Mouse (Mus musculus) small intestine, adult 2 months (tissue): ENCODE results near the gene Uri1. TPM values are rescaled to one million over a fixed set of nuclear protein-coding genes. Genes with fewer than 3 reads are reported as not detected.

ENCODE experiments used
- H3K27ac ChIP-seq: fragments of 200-500 bp; 2 replicates; pipeline ENCODE4 v1.5.1; 2012; ENCODE audit warnings: low read depth, low read length, control low read depth, inconsistent platforms; ENCODE audit not compliant: insufficient read depth
- H3K27me3 ChIP-seq: fragments of 200-500 bp; 2 replicates; pipeline ENCODE4 v1.6.1; 2012; ENCODE audit warnings: mild to moderate bottlenecking, moderate library complexity, low read length, inconsistent platforms; ENCODE audit not compliant: control insufficient read depth, insufficient read depth
- H3K36me3 ChIP-seq: fragments of 200-500 bp; 2 replicates; pipeline ENCODE4 v1.6.1; 2012; ENCODE audit warnings: mild to moderate bottlenecking, low read length, control low read depth, inconsistent platforms; ENCODE audit not compliant: control insufficient read depth, insufficient read depth
- H3K4me1 ChIP-seq: fragments of 200-500 bp; 2 replicates; pipeline ENCODE4 v1.6.1; 2012; ENCODE audit warnings: low read length, inconsistent platforms, mixed read lengths; ENCODE audit not compliant: control insufficient read depth, insufficient read depth, insufficient read length
- H3K4me3 ChIP-seq: fragments of 200-500 bp; 2 replicates; pipeline ENCODE4 v1.5.1; 2012; ENCODE audit warnings: low read depth, mild to moderate bottlenecking, control low read depth, inconsistent platforms, low read length, moderate library complexity
- CTCF ChIP-seq: fragments of 200-500 bp; IDR thresholded peaks from 2 replicates; pipeline ENCODE4 v1.5.1; 2012; ENCODE audit warnings: low read depth, mild to moderate bottlenecking, control low read depth, inconsistent platforms, low read length, moderate library complexity, mixed read lengths; ENCODE audit not compliant: insufficient replicate concordance, insufficient read length; ENCODE audit errors: extremely low read depth
- POLR2A ChIP-seq: fragments of 200-500 bp; IDR thresholded peaks from 2 replicates; pipeline ENCODE4 v1.6.1; 2012; ENCODE audit warnings: low read depth, mild to moderate bottlenecking, control low read depth, inconsistent platforms, low read length, moderate library complexity
- WGBS: fragments of 180-500 bp; shearing (Covaris S2); methylation state at CpG from one replicate; pipeline ENCODE4 v1.1.7; 2018; 5-methylcytosine and 5-hydroxymethylcytosine counted together
- polyA plus RNA-seq: library from polyadenylated mRNA; depleted of rRNA; stranded (reverse); fragments of >200 nt; gene quantifications from 2 replicates; pipeline ENCODE4 v1.2.3, GENCODE M21; 2012

Uri1 gene
- polyA plus RNA-seq, 1 experiment: 3.8 TPM

- H3K27ac ChIP-seq: no peak overlapping the region
- no peaks in the 10 kb centered on the region for H3K36me3 ChIP-seq
- no peak overlapping the region for H3K4me3 ChIP-seq
- TF ChIP-seq CTCF (no peak), POLR2A (no peak)
- H3K27me3 ChIP-seq: no peaks in the 10 kb centered on the region
- 55% methylated on average over 3 of the region's 3 CpGs for WGBS
- no peaks in the 10 kb centered on the region; the same call in 1 of the 2 replicates for H3K4me1 ChIP-seq
Observed at GRCm38 (mm10) chr7:38013946-38014345, 9.4 kb downstream of the Uri1 start.

- H3K4me1 ChIP-seq: no peaks in the 10 kb centered on the region; the same call in 1 of the 2 replicates
- H3K27me3 ChIP-seq: no peaks in the 10 kb centered on the region
- TF ChIP-seq CTCF: no peak
- no peak for TF ChIP-seq POLR2A
- 94% methylated on average over 4 of the region's 4 CpGs for WGBS
- H3K36me3 ChIP-seq: no peaks in the 10 kb centered on the region
- no peak overlapping the region for H3K4me3 ChIP-seq
- no peak overlapping the region for H3K27ac ChIP-seq
Observed at GRCm38 (mm10) chr7:38012811-38013210, 10.5 kb downstream of the Uri1 start.

GRCm38 (mm10) chr7:38008359-38008758 is 15.0 kb downstream of the Uri1 start:
- H3K27me3 ChIP-seq: no peaks in the 10 kb centered on the region
- H3K36me3 ChIP-seq: no peaks in the 10 kb centered on the region
- TF ChIP-seq POLR2A (no peak), CTCF (no peak)
- no peak overlapping the region for H3K27ac ChIP-seq
- H3K4me3 ChIP-seq: no peak overlapping the region
- no peaks in the 10 kb centered on the region for H3K4me1 ChIP-seq
- WGBS: 81% methylated on average over 6 of the region's 6 CpGs

GRCm38 (mm10) chr7:38002451-38002850 is 20.9 kb downstream of the Uri1 start:
- Histone ChIP-seq H3K27me3 (no peaks in the 10 kb centered on the region), H3K4me3 (no peak overlapping the region), H3K36me3 (no peaks in the 10 kb centered on the region), H3K27ac (no peak overlapping the region), H3K4me1 (peaks cover 2% of the 10 kb centered on the region; the same call in 1 of the 2 replicates)
- WGBS: 39% methylated on average over 2 of the region's 2 CpGs
- TF ChIP-seq POLR2A (no peak), CTCF (no peak)

GRCm38 (mm10) chr7:37999691-38000090 is 23.7 kb downstream of the Uri1 start:
- H3K27ac ChIP-seq: no peak overlapping the region
- 54% methylated on average over 2 of the region's 2 CpGs for WGBS
- TF ChIP-seq CTCF (peak; percentile 31; the same call in 1 of the 2 replicates), POLR2A (no peak)
- no peak overlapping the region for H3K4me3 ChIP-seq
- peaks cover 1% of the 10 kb centered on the region; the same call in 1 of the 2 replicates for H3K36me3 ChIP-seq
- peaks cover 2% of the 10 kb centered on the region; the same call in 1 of the 2 replicates for H3K4me1 ChIP-seq
- H3K27me3 ChIP-seq: no peaks in the 10 kb centered on the region

- no peak for TF ChIP-seq CTCF
- no peak for TF ChIP-seq POLR2A
- no peak overlapping the region for H3K27ac ChIP-seq
Observed at GRCm38 (mm10) chr7:37992861-37993260, 30.5 kb downstream of the Uri1 start.

GRCm38 (mm10) chr7:37984866-37985265 is 38.5 kb downstream of the Uri1 start:
- Histone ChIP-seq H3K27me3 (no peaks in the 10 kb centered on the region), H3K27ac (no peak overlapping the region), H3K4me1 (no peaks in the 10 kb centered on the region), H3K4me3 (no peak overlapping the region), H3K36me3 (peaks cover 6% of the 10 kb centered on the region)
- no peak for TF ChIP-seq CTCF
- TF ChIP-seq POLR2A: no peak
- 73% methylated on average over 5 of the region's 5 CpGs for WGBS

More at GRCm38 (mm10) chr7:37992861-37993260, 30.5 kb downstream of the Uri1 start:
- 91% methylated on average over 2 of the region's 2 CpGs for WGBS
- Histone ChIP-seq H3K36me3 (peaks cover 1% of the 10 kb centered on the region; the same call in 1 of the 2 replicates), H3K4me3 (no peak overlapping the region), H3K4me1 (no peaks in the 10 kb centered on the region), H3K27me3 (no peaks in the 10 kb centered on the region)

- no peak overlapping the region for H3K4me3 ChIP-seq
- WGBS: 72% methylated on average over 6 of the region's 6 CpGs
- no peak overlapping the region for H3K27ac ChIP-seq
- TF ChIP-seq CTCF (no peak), POLR2A (no peak)
- peaks cover 8% of the 10 kb centered on the region for H3K36me3 ChIP-seq
- H3K4me1 ChIP-seq: no peaks in the 10 kb centered on the region
- no peaks in the 10 kb centered on the region for H3K27me3 ChIP-seq
Observed at GRCm38 (mm10) chr7:37983471-37983870, 39.9 kb downstream of the Uri1 start.
